Mouse (Mus musculus) embryonic facial prominence, embryonic 10.5 days (tissue): ENCODE data around the gene Tgif1. TPM values are rescaled to one million over a fixed set of nuclear protein-coding genes. Genes with fewer than 3 reads are reported as not detected.
"Not testable (repeated sequence)": the region's sequence is repeated elsewhere in the genome, so short reads cannot be mapped to it uniquely, and the experiment has no call there.

Experiments
- DNase-seq: peaks from one replicate; pipeline ENCODE4 v3.0.0-alpha.2; 2017; ENCODE audit warnings: low spot score
- H3K27ac ChIP-seq: fragments of 300-500 bp; sonication (generic); replicated peaks from 2 replicates; pipeline ENCODE4 v1.5.1; 2016; ENCODE audit warnings: mild to moderate bottlenecking
- H3K27me3 ChIP-seq: fragments of 300-500 bp; sonication (generic); replicated peaks from 2 replicates; pipeline ENCODE4 v1.6.1; 2016; ENCODE audit warnings: low read depth, mild to moderate bottlenecking; ENCODE audit not compliant: poor library complexity, severe bottlenecking
- H3K36me3 ChIP-seq: fragments of 300-500 bp; sonication (generic); replicated peaks from 2 replicates; pipeline ENCODE4 v1.6.1; 2016; ENCODE audit warnings: mild to moderate bottlenecking, moderate library complexity
- H3K4me1 ChIP-seq: fragments of 300-500 bp; sonication (generic); 2 replicates; pipeline ENCODE4 v1.6.1; 2016
- H3K4me3 ChIP-seq: fragments of 300-500 bp; sonication (generic); 2 replicates; pipeline ENCODE4 v1.5.1; 2016; ENCODE audit warnings: mild to moderate bottlenecking, moderate library complexity
- H3K9me3 ChIP-seq: fragments of 300-500 bp; sonication (generic); 2 replicates; pipeline ENCODE4 v1.6.1; 2016; ENCODE audit warnings: mild to moderate bottlenecking
- WGBS: fragments of 180-500 bp; shearing (Covaris S2); methylation state at CpG from one replicate; pipeline ENCODE4 v1.1.7; 2016; 5-methylcytosine and 5-hydroxymethylcytosine counted together
- polyA plus RNA-seq: library from polyadenylated mRNA; unstranded; fragments of >200 nt; fragmentation: Nextera tagmentation; extraction: Ambion mirVana; gene quantifications from 2 replicates; pipeline ENCODE4 v1.2.1, GENCODE M21; 2016

Gene Tgif1
- polyA plus RNA-seq, 1 experiment from 2014 or later = 112 TPM

GRCm38 (mm10) chr17:70832544-70832943, 20.8 kb downstream of the Tgif1 start:
- Histone ChIP-seq H3K4me1 (peaks cover 14% of the 10 kb centered on the region), H3K4me3 (no peak overlapping the region), H3K27ac (no peak overlapping the region), H3K27me3 (peaks cover 44% of the 10 kb centered on the region), H3K9me3 (no peaks in the 10 kb centered on the region), H3K36me3 (peaks cover 16% of the 10 kb centered on the region)
- DNase-seq = no peak
- WGBS = 88% methylated on average over 9 of the region's 9 CpGs

DNA sequence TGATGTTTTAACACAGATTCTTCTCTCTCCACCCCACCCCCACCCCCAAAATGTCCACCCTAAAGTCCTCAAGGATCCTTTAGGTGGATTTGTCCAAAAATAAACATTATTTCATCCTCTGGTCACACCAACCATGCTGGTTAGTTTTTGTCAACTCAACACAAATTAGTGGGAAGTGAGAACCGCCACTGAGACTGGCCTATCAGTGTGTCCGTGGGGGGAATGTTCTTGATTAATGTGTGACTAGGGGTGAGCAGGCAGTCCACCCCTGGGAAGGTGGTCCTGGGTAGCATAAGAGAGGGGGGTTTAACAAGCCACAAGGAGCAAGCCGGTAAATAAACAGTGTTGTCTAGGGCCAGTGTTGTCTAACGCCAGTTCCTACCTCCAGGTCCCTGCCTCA, 21.8 kb downstream of the Tgif1 start:
- H3K27ac ChIP-seq = no peak overlapping the region
- 86% methylated on average over 4 of the region's 4 CpGs for WGBS
- peaks cover 12% of the 10 kb centered on the region; the same call in 1 of the 2 replicates for H3K36me3 ChIP-seq
- no peak overlapping the region for H3K4me3 ChIP-seq
- H3K4me1 ChIP-seq = peaks cover 14% of the 10 kb centered on the region
- H3K9me3 ChIP-seq = no peaks in the 10 kb centered on the region
- DNase-seq = no peak
- peaks cover 41% of the 10 kb centered on the region for H3K27me3 ChIP-seq

DNA sequence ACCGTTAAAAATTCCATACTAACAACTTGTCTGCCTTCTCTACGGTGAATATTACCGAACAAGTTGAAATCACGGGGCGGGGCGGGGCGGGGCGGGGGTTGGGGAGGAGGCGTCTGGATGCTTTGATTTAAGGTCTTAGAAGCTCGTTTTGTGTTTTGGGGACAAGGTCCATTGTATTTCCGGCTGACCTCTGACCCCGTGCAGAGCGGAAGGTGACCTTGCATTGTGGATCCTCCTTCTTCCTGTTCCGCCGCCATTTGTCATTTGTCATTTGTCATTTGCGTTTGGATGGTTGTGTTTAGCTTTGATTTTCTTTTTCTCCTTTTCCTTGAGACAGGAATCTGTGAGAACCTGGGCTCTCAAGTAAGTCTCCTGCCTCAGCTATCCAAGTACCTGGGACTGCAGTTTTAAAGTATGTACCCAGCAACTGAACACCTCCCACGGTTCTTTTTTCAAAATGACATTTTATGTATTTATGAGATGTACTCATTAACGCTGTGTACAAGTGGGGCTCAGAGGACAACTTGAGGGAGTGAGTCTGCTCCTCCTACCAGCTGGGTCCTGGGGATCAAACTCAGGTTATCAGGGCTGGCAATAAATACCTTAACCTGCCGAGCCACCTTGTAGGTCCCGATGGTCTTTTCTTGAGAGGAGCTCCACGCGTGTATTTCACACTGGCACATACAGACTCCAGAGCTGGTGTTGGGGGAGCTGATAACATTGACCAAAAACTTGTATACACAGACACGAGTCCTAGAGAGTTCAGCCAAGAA, 23.2 kb downstream of the Tgif1 start:
- DNase-seq = no peak
- no peak overlapping the region for H3K27ac ChIP-seq
- peaks cover 26% of the 10 kb centered on the region for H3K27me3 ChIP-seq
- H3K4me1 ChIP-seq = peaks cover 10% of the 10 kb centered on the region
- H3K9me3 ChIP-seq = no peaks in the 10 kb centered on the region
- no peak overlapping the region for H3K4me3 ChIP-seq
- WGBS = 87% methylated on average over 23 of the region's 23 CpGs
- peaks cover 10% of the 10 kb centered on the region; the same call in 1 of the 2 replicates for H3K36me3 ChIP-seq

- Histone ChIP-seq H3K36me3 (peaks cover 10% of the 10 kb centered on the region; the same call in 1 of the 2 replicates), H3K4me3 (no peak overlapping the region), H3K27me3 (peaks cover 18% of the 10 kb centered on the region), H3K4me1 (peaks cover under 1% of the 10 kb centered on the region), H3K9me3 (no peaks in the 10 kb centered on the region), H3K27ac (no peak overlapping the region)
- DNase-seq = no peak
- WGBS = 88% methylated on average over 6 of the region's 6 CpGs
These were observed 24.1 kb downstream of the Tgif1 start for GRCm38 (mm10) chr17:70829217-70829616.

DNA sequence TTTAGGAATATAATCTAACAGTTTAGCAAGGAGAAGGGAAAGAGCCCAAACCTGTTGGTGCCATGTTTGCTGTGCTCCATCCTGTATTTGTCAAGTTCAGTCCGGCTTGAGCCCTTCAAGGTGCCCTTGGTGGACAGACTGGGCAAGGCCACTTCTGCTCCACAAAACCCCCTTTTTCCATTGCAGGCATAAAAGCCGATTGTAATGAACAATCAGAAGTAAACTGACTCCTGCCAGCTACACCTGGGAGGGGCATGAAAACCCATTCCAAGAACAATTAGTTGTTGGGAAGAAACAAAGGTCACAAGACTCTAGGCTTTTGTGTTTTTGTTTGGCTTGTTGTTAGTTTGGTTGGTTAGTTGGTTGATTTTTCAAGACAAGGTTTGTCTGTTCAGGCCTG, 24.8 kb downstream of the Tgif1 start:
- H3K9me3 ChIP-seq = no peaks in the 10 kb centered on the region
- 81% methylated on average over 2 of the region's 2 CpGs for WGBS
- no peaks in the 10 kb centered on the region for H3K4me1 ChIP-seq
- H3K27ac ChIP-seq = no peak overlapping the region
- H3K4me3 ChIP-seq = no peak overlapping the region
- H3K27me3 ChIP-seq = peaks cover 12% of the 10 kb centered on the region
- DNase-seq = no peak
- peaks cover 10% of the 10 kb centered on the region; the same call in 1 of the 2 replicates for H3K36me3 ChIP-seq

DNA sequence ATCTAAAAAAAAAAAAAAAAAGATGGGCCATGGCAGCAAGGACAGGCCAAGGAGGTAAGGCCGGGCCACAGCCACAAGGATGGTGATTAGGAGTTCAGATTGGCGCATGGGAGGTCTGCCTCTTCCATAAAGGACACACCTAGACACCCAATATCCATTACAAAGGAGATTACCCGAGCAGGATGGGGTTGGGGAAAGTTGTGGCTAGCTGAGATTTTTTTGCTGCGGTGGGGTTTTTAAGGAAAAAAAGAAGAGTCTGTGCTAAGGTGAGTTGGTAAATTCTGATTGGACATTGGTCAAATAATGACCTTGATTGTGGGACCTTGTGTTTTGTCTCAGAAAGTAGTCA, 25.2 kb downstream of the Tgif1 start:
- H3K27me3 ChIP-seq = peaks cover 8% of the 10 kb centered on the region
- H3K36me3 ChIP-seq = peaks cover 10% of the 10 kb centered on the region; the same call in 1 of the 2 replicates
- DNase-seq = no peak
- no peak overlapping the region for H3K4me3 ChIP-seq
- no peak overlapping the region for H3K27ac ChIP-seq
- H3K9me3 ChIP-seq = no peaks in the 10 kb centered on the region
- 77% methylated on average over 4 of the region's 4 CpGs for WGBS
- H3K4me1 ChIP-seq = no peaks in the 10 kb centered on the region

GRCm38 (mm10) chr17:70827463-70828179, 25.7 kb downstream of the Tgif1 start:
- not testable (repeated sequence) for H3K27me3 ChIP-seq, H3K36me3 ChIP-seq, DNase-seq, H3K9me3 ChIP-seq, H3K4me1 ChIP-seq, H3K27ac ChIP-seq, H3K4me3 ChIP-seq
- 90% methylated on average over 11 of the region's 11 CpGs for WGBS

DNA sequence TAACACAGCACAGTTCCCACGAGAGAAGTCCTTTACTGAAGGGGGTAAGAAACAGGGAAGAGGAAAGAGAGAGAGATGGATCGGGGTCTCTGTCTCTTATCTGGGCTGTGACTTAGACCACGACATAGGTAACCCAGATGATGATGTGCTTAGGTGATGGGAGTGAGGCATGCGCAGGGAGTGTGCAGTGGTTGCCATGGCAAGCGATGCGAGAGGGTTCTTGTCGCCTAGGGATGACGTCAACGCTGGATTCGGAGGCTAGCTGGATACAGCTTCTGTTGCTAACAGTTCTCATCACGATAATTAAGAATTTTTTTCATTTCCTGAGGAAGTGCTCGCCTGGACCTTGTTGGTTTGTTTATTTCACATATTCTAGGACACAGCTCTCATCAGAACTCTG, 27.1 kb downstream of the Tgif1 start:
- no peak for DNase-seq
- Histone ChIP-seq H3K27me3 (peaks cover 10% of the 10 kb centered on the region), H3K4me1 (no peaks in the 10 kb centered on the region), H3K36me3 (no peaks in the 10 kb centered on the region), H3K9me3 (no peaks in the 10 kb centered on the region), H3K27ac (no peak overlapping the region), H3K4me3 (no peak overlapping the region)
- WGBS = 87% methylated on average over 12 of the region's 12 CpGs

- Histone ChIP-seq H3K4me1 (peaks cover 5% of the 10 kb centered on the region), H3K9me3 (no peaks in the 10 kb centered on the region), H3K27me3 (peaks cover 32% of the 10 kb centered on the region), H3K27ac (no peak overlapping the region), H3K36me3 (no peaks in the 10 kb centered on the region), H3K4me3 (no peak overlapping the region)
- no peak for DNase-seq
- 86% methylated on average over 8 of the region's 8 CpGs for WGBS
These were observed 30.3 kb downstream of the Tgif1 start for GRCm38 (mm10) chr17:70823083-70823482.

GRCm38 (mm10) chr17:70817862-70818451, 35.4 kb downstream of the Tgif1 start:
- peak overlapping the region; percentile 68 for H3K27ac ChIP-seq
- peak overlapping the region; percentile 65 for H3K4me3 ChIP-seq
- H3K9me3 ChIP-seq = no peaks in the 10 kb centered on the region
- 2% methylated on average over 51 of the region's 51 CpGs for WGBS
- peaks cover 56% of the 10 kb centered on the region for H3K27me3 ChIP-seq
- DNase-seq = peak; percentile 71
- H3K4me1 ChIP-seq = peaks cover 23% of the 10 kb centered on the region
- no peaks in the 10 kb centered on the region for H3K36me3 ChIP-seq

- Histone ChIP-seq H3K27me3 (peaks cover 43% of the 10 kb centered on the region), H3K27ac (no peak overlapping the region), H3K36me3 (no peaks in the 10 kb centered on the region), H3K9me3 (no peaks in the 10 kb centered on the region), H3K4me1 (peaks cover 23% of the 10 kb centered on the region), H3K4me3 (no peak overlapping the region)
- 64% methylated on average over 8 of the region's 8 CpGs for WGBS
- no peak for DNase-seq
These were observed 38.3 kb downstream of the Tgif1 start for GRCm38 (mm10) chr17:70815001-70815400.

- 88% methylated on average over 5 of the region's 5 CpGs for WGBS
- H3K4me1 ChIP-seq = peaks cover 16% of the 10 kb centered on the region
- no peak for DNase-seq
- H3K9me3 ChIP-seq = no peaks in the 10 kb centered on the region
- no peak overlapping the region for H3K27ac ChIP-seq
- H3K36me3 ChIP-seq = no peaks in the 10 kb centered on the region
- H3K4me3 ChIP-seq = no peak overlapping the region
- peaks cover 10% of the 10 kb centered on the region for H3K27me3 ChIP-seq
These were observed 42.6 kb downstream of the Tgif1 start for GRCm38 (mm10) chr17:70810795-70811194.
